8 mouse cellular contexts compared by ENCODE assay signal in the genomic region with DNA sequence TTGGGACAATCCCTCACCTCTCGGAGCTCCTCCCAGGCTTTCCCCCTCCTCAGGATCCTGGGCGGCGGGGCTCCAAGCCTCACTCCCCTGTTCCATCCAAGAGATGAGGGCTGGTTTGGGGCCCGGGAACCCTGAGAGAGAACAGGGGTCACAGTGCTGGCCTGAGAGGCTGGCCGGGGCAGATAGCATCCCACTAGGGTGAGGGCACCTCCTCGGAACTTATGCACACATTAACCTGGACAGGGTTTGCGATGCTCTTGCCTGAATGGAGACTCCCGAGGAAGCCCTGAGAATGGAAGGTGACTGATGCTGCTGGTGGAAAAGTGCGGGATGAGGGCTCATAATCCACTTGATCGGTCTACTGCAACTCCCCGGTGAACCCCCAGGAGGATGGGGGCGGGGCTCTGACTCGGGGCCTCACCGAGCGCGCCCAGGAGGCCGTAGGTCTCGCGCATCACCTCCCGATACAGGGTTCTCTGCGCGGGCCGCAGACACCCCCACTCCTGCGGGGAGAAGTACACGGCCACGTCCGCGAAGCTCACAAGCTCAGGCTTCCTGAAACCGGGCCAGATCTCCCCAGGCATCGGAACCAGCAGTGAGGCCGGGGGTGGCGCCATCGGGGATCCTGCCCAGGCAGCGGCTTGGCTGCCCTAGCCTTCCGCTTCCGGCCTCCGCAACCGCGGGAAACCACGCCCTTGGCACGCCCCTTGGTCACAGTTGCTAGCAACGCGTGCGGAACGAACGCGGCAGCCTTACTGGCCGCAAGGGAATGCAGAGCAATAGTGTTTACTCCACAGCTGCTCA. TPM values are rescaled to one million over a fixed set of nuclear protein-coding genes. Genes with fewer than 3 reads are reported as not detected.
DNase-seq lines count a peak whose midpoint lies in the region; ATAC-seq lines count a peak whose summit lies in the region.

TSS of gene Zfp688 (minus strand) at position 681 of the 804 bp plus-strand sequence.

- ATAC-seq in hindbrain, embryonic 12.5 days (ENCODE audit: low FRiP score) = peak; percentile 92

- peak within 1 kb of the TSS; percentile 61 for H3K4me3 ChIP-seq in hindbrain, embryonic 12.5 days

- WGBS in hindbrain, embryonic 12.5 days = under 1% methylated on average over 48 of the region's 48 CpGs

- H3K9me3 ChIP-seq in hindbrain, embryonic 12.5 days (replicated peaks) = no peaks in the 10 kb centered on the region

- peak within 1 kb of the TSS; percentile 36 for H3K27ac ChIP-seq in hindbrain, embryonic 12.5 days

- H3K36me3 ChIP-seq in hindbrain, embryonic 12.5 days = peaks cover 15% of the 10 kb centered on the region

- H3K27me3 ChIP-seq in hindbrain, embryonic 12.5 days = peaks cover 12% of the 10 kb centered on the region

- H3K9ac ChIP-seq in hindbrain, embryonic 12.5 days = peak within 1 kb of the TSS; percentile 80

- peaks cover 9% of the 10 kb centered on the region for H3K4me1 ChIP-seq in hindbrain, embryonic 12.5 days

- peak within 1 kb of the TSS; percentile 99 for H3K4me2 ChIP-seq in hindbrain, embryonic 12.5 days (replicated peaks)

- DNase-seq in NIH3T3 (ENCODE audit: low read depth) = peak; percentile 94
- peak; percentile 96 to 97 for DNase-seq in cerebellum, postnatal 10 days
- DNase-seq in frontal cortex, postnatal 10 days (ENCODE audit: low spot score in 2 of 2) = peak; percentile 83 to 90
- DNase-seq in layer of hippocampus, postnatal 14 days (ENCODE audit: low spot score in 2 of 2) = peak; percentile 89 to 90
- peak; percentile 98 for DNase-seq in lung, postnatal 14 days
- peak; percentile 68 for DNase-seq in retina, adult 2 months (ENCODE audit: low read depth, low spot score)
- DNase-seq in thymus, postnatal 36 days = peak; percentile 96 to 97

RNA-seq across cellular contexts. Expression of gene Zfp688, which starts in this region (rescaled TPM):
- polyA plus RNA-seq in hindbrain, embryonic 12.5 days (2016; fragmentation: Nextera tagmentation; extraction: Ambion mirVana) = 28.7 and 30.7 TPM in 2 replicates
- total RNA-seq in layer of hippocampus, postnatal 14 days (2021) = 10 to 100 TPM; 10.6 to 10.7 TPM

Comparison
In these comparisons a context has a peak if more than half of its experiments do, and no peak if none do; other contexts are left out.
1. Peak in every context shown above with its lines: DNase-seq, ATAC-seq, H3K4me3 ChIP-seq and H3K27ac ChIP-seq.